Mouse (Mus musculus): Measurements from ENCODE around the gene Prdx6b. TPM values are rescaled to one million over a fixed set of nuclear protein-coding genes. Genes with fewer than 3 reads are reported as not detected.

Prdx6b gene
- 0.02 and 0.03 TPM in 2 replicates for polyA plus RNA-seq (2012; rRNA removed)

GRCm38 (mm10) chr2:80292172-80292571 is at the start of gene Prdx6b:
Prdx6b (plus strand) TSS chr2:80292472.
- Histone ChIP-seq H3K27ac (ENCODE audit: insufficient read depth, low read depth, low read length) (no peak within 1 kb of the TSS), H3K36me3 (ENCODE audit: control insufficient read depth, insufficient read depth, low read length) (no peaks in the 10 kb centered on the region), H3K27me3 (replicated peaks; ENCODE audit: control insufficient read depth, insufficient read depth, low read length) (no peaks in the 10 kb centered on the region), H3K4me3 (ENCODE audit: insufficient read depth, low read depth, low read length) (no peak within 1 kb of the TSS), H3K4me1 (ENCODE audit: control insufficient read depth, insufficient read depth, low read length) (no peaks in the 10 kb centered on the region)
- WGBS = 80% methylated on average over 8 of the region's 8 CpGs
- no peak for TF ChIP-seq POLR2A (IDR thresholded peaks at IDR 0.05; ENCODE audit: low read depth, low read length)
- TF ChIP-seq CTCF (conservative IDR thresholded peaks at IDR 0.05; ENCODE audit: insufficient read depth, insufficient read length, low read depth, low read length) = no peak
- no peak for DNase-seq

GRCm38 (mm10) chr2:80247466-80247865 is 44.8 kb upstream of the Prdx6b start:
- WGBS = 55% methylated on average over 3 of the region's 3 CpGs
- Histone ChIP-seq H3K4me3 (ENCODE audit: insufficient read depth, low read depth, low read length) (no peak overlapping the region), H3K4me1 (ENCODE audit: control insufficient read depth, insufficient read depth, low read length) (peaks cover 3% of the 10 kb centered on the region; the same call in 1 of the 2 replicates), H3K27ac (ENCODE audit: insufficient read depth, low read depth, low read length) (no peak overlapping the region), H3K27me3 (replicated peaks; ENCODE audit: control insufficient read depth, insufficient read depth, low read length) (no peaks in the 10 kb centered on the region), H3K36me3 (ENCODE audit: control insufficient read depth, insufficient read depth, low read length) (no peaks in the 10 kb centered on the region)
- no peak for DNase-seq
- TF ChIP-seq CTCF (conservative IDR thresholded peaks at IDR 0.05; ENCODE audit: insufficient read depth, insufficient read length, low read depth, low read length) (no peak), POLR2A (IDR thresholded peaks at IDR 0.05; ENCODE audit: low read depth, low read length) (no peak)

- DNase-seq = peak; percentile 44
- TF ChIP-seq CTCF (conservative IDR thresholded peaks at IDR 0.05; ENCODE audit: insufficient read depth, insufficient read length, low read depth, low read length) (no peak), POLR2A (IDR thresholded peaks at IDR 0.05; ENCODE audit: low read depth, low read length) (no peak)
- H3K27me3 ChIP-seq (replicated peaks; ENCODE audit: control insufficient read depth, insufficient read depth, low read length) = no peaks in the 10 kb centered on the region
Measured at GRCm38 (mm10) chr2:80247868-80248267, 44.4 kb upstream of the Prdx6b start.

GRCm38 (mm10) chr2:80259888-80260672 is 32.2 kb upstream of the Prdx6b start:
- Histone ChIP-seq H3K27ac (ENCODE audit: insufficient read depth, low read depth, low read length) (no peak overlapping the region), H3K4me1 (ENCODE audit: control insufficient read depth, insufficient read depth, low read length) (no peaks in the 10 kb centered on the region), H3K27me3 (replicated peaks; ENCODE audit: control insufficient read depth, insufficient read depth, low read length) (no peaks in the 10 kb centered on the region), H3K36me3 (ENCODE audit: control insufficient read depth, insufficient read depth, low read length) (no peaks in the 10 kb centered on the region), H3K4me3 (ENCODE audit: insufficient read depth, low read depth, low read length) (no peak overlapping the region)
- WGBS = 87% methylated on average over 3 of the region's 3 CpGs
- TF ChIP-seq CTCF (conservative IDR thresholded peaks at IDR 0.05; ENCODE audit: insufficient read depth, insufficient read length, low read depth, low read length) (no peak), POLR2A (IDR thresholded peaks at IDR 0.05; ENCODE audit: low read depth, low read length) (no peak)
- no peak for DNase-seq

More at GRCm38 (mm10) chr2:80247868-80248267, 44.4 kb upstream of the Prdx6b start:
- H3K27ac ChIP-seq (ENCODE audit: insufficient read depth, low read depth, low read length) = no peak overlapping the region
- no peaks in the 10 kb centered on the region for H3K36me3 ChIP-seq (ENCODE audit: control insufficient read depth, insufficient read depth, low read length)
- H3K4me3 ChIP-seq (ENCODE audit: insufficient read depth, low read depth, low read length) = no peak overlapping the region
- peaks cover 3% of the 10 kb centered on the region; the same call in 1 of the 2 replicates for H3K4me1 ChIP-seq (ENCODE audit: control insufficient read depth, insufficient read depth, low read length)

GRCm38 (mm10) chr2:80266894-80267293 is 25.4 kb upstream of the Prdx6b start:
- no peak overlapping the region for H3K27ac ChIP-seq (ENCODE audit: insufficient read depth, low read depth, low read length)
- 13% methylated on average over 11 of the region's 11 CpGs for WGBS
- H3K4me3 ChIP-seq (ENCODE audit: insufficient read depth, low read depth, low read length) = no peak overlapping the region
- peak; percentile 74 for DNase-seq
- no peaks in the 10 kb centered on the region for H3K27me3 ChIP-seq (replicated peaks; ENCODE audit: control insufficient read depth, insufficient read depth, low read length)
- TF ChIP-seq POLR2A (IDR thresholded peaks at IDR 0.05; ENCODE audit: low read depth, low read length) = no peak
- peak; percentile 96 for TF ChIP-seq CTCF (conservative IDR thresholded peaks at IDR 0.05; ENCODE audit: insufficient read depth, insufficient read length, low read depth, low read length)
- no peaks in the 10 kb centered on the region for H3K36me3 ChIP-seq (ENCODE audit: control insufficient read depth, insufficient read depth, low read length)
- H3K4me1 ChIP-seq (ENCODE audit: control insufficient read depth, insufficient read depth, low read length) = no peaks in the 10 kb centered on the region

- no peaks in the 10 kb centered on the region for H3K4me1 ChIP-seq (ENCODE audit: control insufficient read depth, insufficient read depth, low read length)
- WGBS = 55% methylated on average over 4 of the region's 4 CpGs
- H3K27ac ChIP-seq (ENCODE audit: insufficient read depth, low read depth, low read length) = no peak overlapping the region
- no peaks in the 10 kb centered on the region for H3K27me3 ChIP-seq (replicated peaks; ENCODE audit: control insufficient read depth, insufficient read depth, low read length)
- no peak overlapping the region for H3K4me3 ChIP-seq (ENCODE audit: insufficient read depth, low read depth, low read length)
- DNase-seq = peak; percentile 44
- TF ChIP-seq CTCF (conservative IDR thresholded peaks at IDR 0.05; ENCODE audit: insufficient read depth, insufficient read length, low read depth, low read length) = no peak
- no peak for TF ChIP-seq POLR2A (IDR thresholded peaks at IDR 0.05; ENCODE audit: low read depth, low read length)
- H3K36me3 ChIP-seq (ENCODE audit: control insufficient read depth, insufficient read depth, low read length) = no peaks in the 10 kb centered on the region
Measured at GRCm38 (mm10) chr2:80268053-80268452, 24.2 kb upstream of the Prdx6b start.

GRCm38 (mm10) chr2:80271431-80271830 is 20.8 kb upstream of the Prdx6b start:
- DNase-seq = no peak
- TF ChIP-seq POLR2A (IDR thresholded peaks at IDR 0.05; ENCODE audit: low read depth, low read length) (no peak), CTCF (conservative IDR thresholded peaks at IDR 0.05; ENCODE audit: insufficient read depth, insufficient read length, low read depth, low read length) (no peak)
- Histone ChIP-seq H3K36me3 (ENCODE audit: control insufficient read depth, insufficient read depth, low read length) (no peaks in the 10 kb centered on the region), H3K27me3 (replicated peaks; ENCODE audit: control insufficient read depth, insufficient read depth, low read length) (no peaks in the 10 kb centered on the region), H3K4me3 (ENCODE audit: insufficient read depth, low read depth, low read length) (no peak overlapping the region), H3K27ac (ENCODE audit: insufficient read depth, low read depth, low read length) (no peak overlapping the region), H3K4me1 (ENCODE audit: control insufficient read depth, insufficient read depth, low read length) (no peaks in the 10 kb centered on the region)
- 68% methylated on average over 1 of the region's 1 CpGs for WGBS

Measured in kidney, adult 2 months (tissue).